Mouse (Mus musculus) MEL (cell line): ENCODE measurements around the gene Dnajb7. TPM values are rescaled to one million over a fixed set of nuclear protein-coding genes. Genes with fewer than 3 reads are reported as not detected.

Experiments used
- DNase-seq: peaks from one replicate; pipeline ENCODE4 v3.0.0; 2011; ENCODE audit warnings: low read depth, low spot score
- H3K27ac ChIP-seq: 2 replicates; pipeline ENCODE4 v1.5.1; 2012; ENCODE audit warnings: low read depth, mild to moderate bottlenecking, control low read depth, low read length, moderate library complexity; ENCODE audit not compliant: control insufficient read depth
- H3K27me3 ChIP-seq, 2 experiments: fragments of 150-350 bp in 1 of 2; sonication (generic) in 1 of 2; 2 replicates each; pipeline ENCODE4 v1.6.1; 2012; ENCODE audit warnings: low read length in 2 of 2, mild to moderate bottlenecking in 2 of 2, improper control_type of control experiment in 1 of 2, moderate library complexity in 1 of 2; ENCODE audit not compliant: insufficient read depth in 2 of 2, control insufficient read depth in 1 of 2
- H3K36me3 ChIP-seq, 2 experiments: 2 replicates each; pipeline ENCODE4 v1.6.1; 2012 to 2014; ENCODE audit warnings: low read length in 2 of 2, improper control_type of control experiment in 1 of 2, inconsistent platforms in 1 of 2, mild to moderate bottlenecking in 1 of 2; ENCODE audit not compliant: insufficient read depth in 2 of 2, control insufficient read depth in 1 of 2
- H3K4me1 ChIP-seq, 2 experiments: fragments of 150-350 bp in 1 of 2; sonication (generic) in 1 of 2; 2 replicates each; pipeline ENCODE4 v1.6.1; 2012; ENCODE audit warnings: low read length in 2 of 2, improper control_type of control experiment in 1 of 2, mild to moderate bottlenecking in 1 of 2; ENCODE audit not compliant: insufficient read depth in 2 of 2, control insufficient read depth in 1 of 2
- H3K4me3 ChIP-seq, 2 experiments: fragments of 150-350 bp in 1 of 2; sonication (generic) in 1 of 2; 2 replicates each; pipeline ENCODE4 v1.5.1; 2012; ENCODE audit warnings: low read depth in 2 of 2, low read length in 2 of 2, mild to moderate bottlenecking in 2 of 2, moderate library complexity in 2 of 2, control low read depth in 1 of 2, improper control_type of control experiment in 1 of 2; ENCODE audit not compliant: control insufficient read depth in 1 of 2, insufficient read depth in 1 of 2
- H3K79me2 ChIP-seq: 2 replicates; pipeline ENCODE4 v1.6.1; 2012; ENCODE audit warnings: mild to moderate bottlenecking, low read length, moderate library complexity; ENCODE audit not compliant: control insufficient read depth, poor library complexity, insufficient read depth
- H3K9ac ChIP-seq: 2 replicates; pipeline ENCODE4 v1.6.1; 2012; ENCODE audit warnings: low read depth, mild to moderate bottlenecking, control low read depth, low read length, moderate library complexity; ENCODE audit not compliant: control insufficient read depth, poor library complexity, severe bottlenecking
- H3K9me3 ChIP-seq: fragments of 150-350 bp; sonication (generic); replicated peaks from 2 replicates; pipeline ENCODE4 v1.6.1; 2012; ENCODE audit warnings: mild to moderate bottlenecking, low read length, improper control_type of control experiment, moderate library complexity; ENCODE audit not compliant: insufficient read depth
- CHD2 ChIP-seq: IDR thresholded peaks from 2 replicates; pipeline ENCODE4 v1.6.1; 2011; ENCODE audit warnings: low read length, improper control_type of control experiment
- E2F4 ChIP-seq: IDR thresholded peaks from 2 replicates; pipeline ENCODE4 v1.6.1; 2011; ENCODE audit warnings: low read depth, low read length, improper control_type of control experiment, borderline replicate concordance
- ELF1 ChIP-seq: IDR thresholded peaks from 2 replicates; pipeline ENCODE4 v1.6.1; 2014; ENCODE audit warnings: low read depth, mild to moderate bottlenecking, inconsistent platforms, low read length, improper control_type of control experiment, moderate library complexity
- ETS1 ChIP-seq: IDR thresholded peaks from 2 replicates; pipeline ENCODE4 v1.6.1; 2012; ENCODE audit warnings: low read depth, mild to moderate bottlenecking, inconsistent platforms, low read length, improper control_type of control experiment, moderate library complexity
- GATA1 ChIP-seq: IDR thresholded peaks from 2 replicates; pipeline ENCODE4 v1.6.1; 2011; ENCODE audit warnings: low read depth, low read length, improper control_type of control experiment
- JUND ChIP-seq: IDR thresholded peaks from 2 replicates; pipeline ENCODE4 v1.6.1; 2011; ENCODE audit warnings: low read depth, mild to moderate bottlenecking, improper control_type of control experiment, low read length
- KAT2A ChIP-seq: conservative IDR thresholded peaks from 2 replicates; pipeline ENCODE4 v1.6.1; 2012; ENCODE audit warnings: low read depth, low read length, improper control_type of control experiment, inconsistent platforms
- MAX ChIP-seq: IDR thresholded peaks from 2 replicates; pipeline ENCODE4 v1.6.1; 2011; ENCODE audit warnings: low read length, improper control_type of control experiment
- MAZ ChIP-seq: IDR thresholded peaks from 2 replicates; pipeline ENCODE4 v1.6.1; 2012; ENCODE audit warnings: low read depth, mild to moderate bottlenecking, inconsistent platforms, low read length, improper control_type of control experiment
- MEF2A ChIP-seq: IDR thresholded peaks from 2 replicates; pipeline ENCODE4 v1.6.1; 2014; ENCODE audit warnings: low read depth, mild to moderate bottlenecking, inconsistent platforms, low read length, improper control_type of control experiment; ENCODE audit not compliant: poor library complexity, insufficient replicate concordance, severe bottlenecking; ENCODE audit errors: extremely low read depth
- MXI1 ChIP-seq: IDR thresholded peaks from 2 replicates; pipeline ENCODE4 v1.6.1; 2011; ENCODE audit warnings: mild to moderate bottlenecking, low read depth, low read length, improper control_type of control experiment
- MYB ChIP-seq: IDR thresholded peaks from 2 replicates; pipeline ENCODE4 v1.6.1; 2011; ENCODE audit warnings: mild to moderate bottlenecking, low read depth, low read length, improper control_type of control experiment
- MYC ChIP-seq: IDR thresholded peaks from 2 replicates; pipeline ENCODE4 v1.6.1; 2011; ENCODE audit warnings: low read depth, mild to moderate bottlenecking, low read length, improper control_type of control experiment, moderate library complexity
- NELFE ChIP-seq: IDR thresholded peaks from 2 replicates; pipeline ENCODE4 v1.6.1; 2011; ENCODE audit warnings: low read depth, low read length, improper control_type of control experiment
- NRF1 ChIP-seq: IDR thresholded peaks from 2 replicates; pipeline ENCODE4 v1.6.1; 2014; ENCODE audit warnings: low read depth, mild to moderate bottlenecking, inconsistent platforms, low read length, improper control_type of control experiment, moderate library complexity; ENCODE audit not compliant: poor library complexity, insufficient read depth, severe bottlenecking
- POLR2A ChIP-seq, 2 experiments: IDR thresholded peaks; 2 replicates each; pipeline ENCODE4 v1.6.1; 2011 to 2012; ENCODE audit warnings: low read length in 2 of 2, mild to moderate bottlenecking in 2 of 2, control low read depth in 1 of 2, improper control_type of control experiment in 1 of 2, low read depth in 1 of 2, moderate library complexity in 1 of 2; ENCODE audit not compliant: control insufficient read depth in 1 of 2, insufficient read depth in 1 of 2, poor library complexity in 1 of 2
- POLR2AphosphoS2 ChIP-seq: IDR thresholded peaks from 2 replicates; pipeline ENCODE4 v1.6.1; 2011; ENCODE audit warnings: low read length, improper control_type of control experiment
- POLR2AphosphoS5 ChIP-seq: IDR thresholded peaks from 2 replicates; pipeline ENCODE4 v1.6.1; 2012; ENCODE audit warnings: low read depth, borderline replicate concordance, mild to moderate bottlenecking, inconsistent platforms, low read length, moderate library complexity, mixed read lengths
- RAD21 ChIP-seq: IDR thresholded peaks from 2 replicates; pipeline ENCODE4 v1.6.1; 2011; ENCODE audit warnings: mild to moderate bottlenecking, low read depth, low read length, improper control_type of control experiment
- RCOR1 ChIP-seq: IDR thresholded peaks from 2 replicates; pipeline ENCODE4 v1.6.1; 2012; ENCODE audit warnings: low read depth, mild to moderate bottlenecking, inconsistent platforms, low read length, improper control_type of control experiment
- SMC3 ChIP-seq: IDR thresholded peaks from 2 replicates; pipeline ENCODE4 v1.6.1; 2011; ENCODE audit warnings: low read depth, low read length, improper control_type of control experiment
- TBP ChIP-seq: IDR thresholded peaks from 2 replicates; pipeline ENCODE4 v1.8.0; 2011; ENCODE audit warnings: low read depth, low read length, improper control_type of control experiment
- TCF12 ChIP-seq: IDR thresholded peaks from 2 replicates; pipeline ENCODE4 v1.6.1; 2014; ENCODE audit warnings: low read depth, mild to moderate bottlenecking, inconsistent platforms, low read length, improper control_type of control experiment, moderate library complexity
- UBTF ChIP-seq: IDR thresholded peaks from 2 replicates; pipeline ENCODE4 v1.6.1; 2012; ENCODE audit warnings: low read depth, mild to moderate bottlenecking, inconsistent platforms, low read length, improper control_type of control experiment, moderate library complexity, borderline replicate concordance; ENCODE audit not compliant: insufficient read depth
- USF1 ChIP-seq: IDR thresholded peaks from 2 replicates; pipeline ENCODE4 v1.6.1; 2014; ENCODE audit warnings: low read depth, mild to moderate bottlenecking, inconsistent platforms, low read length, improper control_type of control experiment, moderate library complexity
- ZC3H11A ChIP-seq: IDR thresholded peaks from 2 replicates; pipeline ENCODE4 v1.6.1; 2012; ENCODE audit warnings: low read depth, mild to moderate bottlenecking, inconsistent platforms, low read length, improper control_type of control experiment
- ZMIZ1 ChIP-seq: IDR thresholded peaks from 2 replicates; pipeline ENCODE4 v1.6.1; 2012; ENCODE audit warnings: low read depth, mild to moderate bottlenecking, inconsistent platforms, low read length, improper control_type of control experiment, moderate library complexity
- ZNF384 ChIP-seq: IDR thresholded peaks from 2 replicates; pipeline ENCODE4 v1.6.1; 2012; ENCODE audit warnings: low read depth, mild to moderate bottlenecking, inconsistent platforms, low read length, improper control_type of control experiment
- polyA plus RNA-seq, 2 experiments: library from polyadenylated mRNA; stranded (reverse) in 1 of 2; unstranded in 1 of 2; fragments of >175 nt in 1 of 2; fragments of >200 nt in 1 of 2; gene quantifications; 2 replicates each; pipeline versions ENCODE4 v1.2.1 to v1.2.4; 2012; ENCODE audit warnings: low replicate concordance in 2 of 2, low read depth in 1 of 2; ENCODE audit not compliant: insufficient read length in 2 of 2, insufficient read depth in 1 of 2, missing spikeins in 1 of 2
- total RNA-seq: library from RNA; depleted of rRNA; stranded (reverse); fragments of 300-350 nt; gene quantifications from 2 replicates; pipeline ENCODE4 v1.2.3, GENCODE M21; 2012

Dnajb7 gene
- total and polyA plus RNA-seq, 3 experiments, result 0.17 TPM; not detected in 2

DNA sequence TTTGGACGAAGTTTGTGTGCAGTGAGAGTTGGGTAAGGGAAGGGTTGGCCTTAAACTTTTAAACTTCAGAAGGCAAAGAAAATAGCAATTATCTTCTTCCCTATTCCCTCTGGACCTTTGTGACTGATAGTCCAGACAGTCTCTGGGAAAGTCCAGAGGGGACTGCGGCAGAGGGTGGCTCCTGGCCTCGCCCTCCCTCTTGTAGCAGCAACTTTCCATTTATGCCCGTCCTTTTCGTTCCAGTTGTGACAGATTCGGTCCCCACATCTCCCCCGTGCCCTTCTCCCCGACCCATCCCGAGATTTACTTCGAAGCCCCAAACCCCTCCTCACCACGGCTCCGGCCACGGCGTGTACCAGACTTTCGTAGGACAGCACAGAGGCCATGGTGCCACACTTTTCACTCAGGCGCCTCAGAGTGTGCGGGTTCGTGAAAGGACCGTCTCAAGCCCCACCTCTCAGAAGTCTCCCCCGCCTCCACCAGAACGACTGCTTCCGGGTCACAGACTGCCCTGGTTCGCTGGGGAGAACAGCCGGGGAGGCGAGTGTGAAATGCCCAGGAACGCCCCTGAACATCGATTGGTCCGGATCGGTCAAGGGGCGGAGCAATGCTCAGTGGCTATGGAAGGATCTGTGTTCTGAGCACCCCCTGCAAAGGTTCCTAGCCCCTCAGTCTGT lies 47.6 kb downstream of the Dnajb7 start, which contains the start of gene Slc25a17 (continued):
- TF ChIP-seq MYC (peak; percentile 50), SMC3 (no peak), ETS1 (no peak), RAD21 (no peak), POLR2AphosphoS2 (peak; percentile 55; the same call in 1 of the 2 replicates), POLR2A (IDR thresholded peaks at IDR 0.05; ENCODE audit: control insufficient read depth in 1 of 2, insufficient read depth in 1 of 2, low read depth in 1 of 2, low read length in 2 of 2, poor library complexity in 1 of 2) (peak; percentile 75 to 88; a peak in 3 of 4 replicates), ZMIZ1 (peak; percentile 49; the same call in 1 of the 2 replicates), TCF12 (peak; percentile 37; the same call in 1 of the 2 replicates), MAX (no peak), ELF1 (peak; percentile 74)
- TF ChIP-seq, all 39 proteins: peak for 15

DNA sequence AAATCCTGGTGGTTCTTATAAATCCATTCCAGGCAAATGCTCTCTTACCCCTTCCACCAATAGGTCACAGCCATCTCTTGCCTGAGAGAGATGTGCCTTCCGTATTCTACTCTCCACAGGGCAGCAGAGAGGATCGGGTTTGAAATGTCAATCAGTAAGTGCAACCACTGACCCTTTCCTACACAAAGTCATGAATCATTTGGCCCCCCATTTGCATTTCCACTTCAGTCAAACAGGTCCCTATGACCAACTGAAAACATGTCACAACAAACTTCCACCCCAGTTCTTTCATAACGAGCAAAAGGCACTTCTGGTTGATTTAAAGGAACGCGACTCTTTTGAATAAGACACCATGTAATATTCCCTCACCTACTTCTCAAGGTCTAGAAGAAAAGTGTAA lies 48.7 kb downstream of the Dnajb7 start:
- TF ChIP-seq MYB (no peak), JUND (no peak), MXI1 (no peak), ZMIZ1 (no peak), TBP (no peak), NRF1 (no peak), RCOR1 (no peak)
- TF ChIP-seq, all 39 proteins: peak for 0
- Histone ChIP-seq H3K4me3 (peak overlapping the region in 1 of 2 experiments; percentile 6; a peak in 2 of 4 replicates), H3K4me1 (peaks cover 5 to 8% of the 10 kb centered on the region in 2 experiments), H3K27ac (no peak overlapping the region), H3K9me3 (no peaks in the 10 kb centered on the region), H3K27me3 (no peaks in the 10 kb centered on the region), H3K79me2 (peaks cover 8% of the 10 kb centered on the region), H3K9ac (no peak overlapping the region), H3K36me3 (peaks cover 4 to 22% of the 10 kb centered on the region in 2 experiments; a peak in 3 of 4 replicates)
- DNase-seq, result no peak

DNA sequence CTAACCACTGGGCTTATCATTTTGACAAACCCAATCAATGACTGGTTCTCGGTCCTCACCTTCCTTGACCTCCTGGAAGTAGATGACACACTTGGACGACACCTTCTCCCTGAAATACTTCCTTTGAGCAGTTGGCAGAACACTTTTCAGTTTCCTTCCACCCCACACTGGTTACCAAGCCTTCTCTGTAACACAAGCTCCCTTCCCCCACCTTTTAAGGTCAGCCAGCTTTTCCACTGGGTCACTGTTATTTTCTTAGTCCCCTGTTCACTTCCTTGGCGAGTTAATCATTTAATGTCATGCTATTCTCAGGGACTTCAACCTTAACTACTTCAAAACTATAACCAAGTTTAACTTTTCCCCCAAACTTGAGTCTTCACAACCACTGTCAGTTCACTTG lies 49.2 kb downstream of the Dnajb7 start:
- Histone ChIP-seq H3K27ac (no peak overlapping the region), H3K9ac (no peak overlapping the region), H3K27me3 (no peaks in the 10 kb centered on the region), H3K36me3 (peaks cover 2 to 22% of the 10 kb centered on the region in 2 experiments; a peak in 3 of 4 replicates), H3K4me1 (peaks cover 5 to 8% of the 10 kb centered on the region in 2 experiments), H3K4me3 (no peak overlapping the region; a peak in 1 of 4 replicates), H3K9me3 (no peaks in the 10 kb centered on the region), H3K79me2 (peaks cover 8% of the 10 kb centered on the region)
- DNase-seq, result no peak
- TF ChIP-seq NELFE, result no peak
- TF ChIP-seq GATA1, result no peak
- no peak for TF ChIP-seq ZMIZ1
- TF ChIP-seq NRF1, result no peak
- no peak for TF ChIP-seq E2F4
- TF ChIP-seq POLR2AphosphoS5, result no peak
- TF ChIP-seq KAT2A, result no peak
- no peak for TF ChIP-seq ZNF384
- TF ChIP-seq UBTF, result no peak
- TF ChIP-seq CHD2, result no peak
- TF ChIP-seq MAX, result no peak
- no peak for TF ChIP-seq ZC3H11A
- TF ChIP-seq ETS1, result no peak
- no peak for TF ChIP-seq MEF2A
- TF ChIP-seq JUND, result no peak
- TF ChIP-seq USF1, result no peak
- TF ChIP-seq MAZ, result no peak
- no peak for TF ChIP-seq ELF1
